Mouse (Mus musculus): ENCODE measurements around the gene Elmod3. TPM values are rescaled to one million over a fixed set of nuclear protein-coding genes. Genes with fewer than 3 reads are reported as not detected.
A peak's percentile ranks its signal among the peaks of the same experiment; 100 is the strongest.
"Not testable (repeated sequence)": the region's sequence is repeated elsewhere in the genome, so short reads cannot be mapped to it uniquely, and the experiment has no call there.

Gene Elmod3
- polyA plus RNA-seq, 2 experiments from 2014 or later, result 22.9 to 32.2 TPM

DNA sequence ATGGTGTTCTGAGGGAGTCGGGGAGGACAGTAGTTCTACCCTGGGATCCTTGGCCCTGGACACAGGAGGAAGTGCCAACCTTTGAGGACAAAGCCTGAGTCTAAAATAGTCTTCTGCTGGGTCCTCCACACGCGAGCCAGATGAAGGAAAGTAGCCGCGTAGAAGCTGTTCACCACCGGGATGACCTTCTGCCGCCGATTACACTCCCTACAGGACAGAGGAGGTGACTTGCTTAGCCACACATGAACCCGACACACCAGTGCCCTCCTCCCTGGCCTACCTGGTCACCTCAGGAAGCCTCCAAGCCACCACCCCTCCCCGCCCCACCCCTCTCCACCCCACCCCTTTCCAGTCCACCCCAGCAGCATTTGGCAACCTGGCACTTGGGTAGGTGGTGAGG, 29.5 kb downstream of the Elmod3 start:
- ATAC-seq, result no peak

DNA sequence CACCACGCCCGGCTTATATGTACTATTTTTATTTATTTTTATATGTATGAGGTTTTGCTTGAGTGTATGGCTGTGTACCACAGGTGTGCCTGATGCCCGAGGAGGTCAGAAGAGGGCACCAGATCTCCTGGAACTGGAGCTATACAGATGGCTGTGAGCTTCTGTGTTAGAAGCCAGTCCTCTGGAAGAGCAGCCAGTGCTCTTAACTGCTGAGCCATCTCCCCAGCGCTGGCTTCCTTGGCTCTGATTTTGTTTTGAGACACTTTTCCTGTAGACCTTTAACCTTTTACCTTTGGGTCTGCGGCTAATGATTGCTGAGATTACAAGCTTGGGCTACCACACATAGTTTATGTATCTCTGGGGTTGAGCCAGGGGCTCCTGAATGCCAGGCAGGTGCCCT, 30.7 kb downstream of the Elmod3 start:
- ATAC-seq, result no peak

DNA sequence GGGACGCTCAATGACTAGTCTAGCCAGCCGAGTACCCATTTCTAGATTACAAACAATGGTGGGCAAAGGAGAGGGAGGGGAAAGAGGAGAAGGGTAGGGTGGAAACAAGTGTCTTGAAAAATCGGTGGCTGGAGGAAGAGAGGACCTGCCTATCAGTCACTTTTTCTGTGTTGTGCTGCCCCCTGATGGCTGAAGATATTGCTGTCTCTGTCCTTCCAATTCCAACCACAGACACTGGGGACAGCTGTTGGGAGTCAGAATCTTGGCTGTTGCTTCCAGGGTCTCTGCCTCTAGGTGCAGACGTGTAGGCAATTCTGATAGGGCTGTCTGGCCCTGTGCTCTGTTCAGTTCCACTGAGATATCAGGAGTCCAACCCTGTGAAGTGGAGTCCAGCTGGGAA, 32.2 kb downstream of the Elmod3 start:
- peak; percentile 96 for ATAC-seq

DNA sequence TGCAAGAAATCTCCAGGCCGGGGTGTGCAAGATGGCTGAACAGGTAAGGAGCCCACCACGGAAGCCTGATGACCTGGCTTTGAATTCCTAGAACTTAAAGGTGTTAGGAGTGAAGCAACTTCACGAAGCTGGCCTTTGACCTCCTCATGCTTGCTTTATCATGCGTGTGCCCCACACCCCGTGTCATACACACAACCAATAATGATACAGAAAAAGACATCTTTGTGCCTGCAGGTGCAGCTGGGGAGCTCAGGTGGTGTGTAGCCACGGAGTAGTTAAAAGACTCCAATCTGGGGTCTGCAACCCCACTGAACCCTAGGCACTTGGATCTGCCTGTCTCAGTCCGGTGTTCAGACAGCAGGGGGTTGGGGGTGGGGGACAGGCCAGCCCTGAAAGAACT, 32.7 kb downstream of the Elmod3 start:
- ATAC-seq, result peak; percentile 3

DNA sequence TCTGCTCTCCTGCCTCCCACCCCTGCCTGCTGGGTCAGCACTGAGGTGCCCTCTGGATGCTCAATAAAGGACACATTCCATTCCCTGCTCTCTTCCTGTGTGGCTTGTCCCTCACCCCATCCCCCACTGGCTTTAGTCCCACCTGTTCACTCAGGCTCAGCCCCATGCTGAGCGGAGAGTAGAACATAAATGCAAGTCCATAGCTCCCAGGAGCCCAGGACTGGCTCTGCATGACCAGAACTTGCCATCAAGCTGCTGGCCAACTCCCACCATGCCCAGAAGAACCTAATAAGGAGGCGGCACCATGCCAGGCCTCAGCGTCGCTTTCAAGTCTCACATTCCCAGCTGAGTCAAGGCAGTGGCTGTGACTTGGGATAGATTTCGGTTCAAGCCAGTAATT, 35.3 kb downstream of the Elmod3 start:
- ATAC-seq, result no peak

DNA sequence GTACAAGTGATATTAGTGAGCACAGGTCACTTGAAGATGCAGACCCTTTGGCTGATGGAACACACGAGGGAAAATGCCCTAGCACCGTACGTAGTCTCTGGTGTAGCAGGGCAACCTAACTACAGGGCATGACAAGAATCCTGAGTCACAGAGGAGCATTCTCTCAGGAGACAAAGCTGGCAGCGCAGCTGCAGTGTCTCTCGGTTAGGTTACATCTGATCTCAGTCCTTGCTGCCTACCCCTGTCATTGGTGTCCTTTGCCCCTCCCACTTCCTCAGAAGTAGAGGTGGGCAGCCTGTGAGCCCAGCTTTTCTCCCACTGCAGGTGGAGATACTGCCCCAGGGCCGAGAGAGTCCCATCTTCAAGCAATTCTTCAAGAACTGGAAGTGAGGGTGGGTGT, 35.7 kb downstream of the Elmod3 start:
- ATAC-seq, result no peak

DNA sequence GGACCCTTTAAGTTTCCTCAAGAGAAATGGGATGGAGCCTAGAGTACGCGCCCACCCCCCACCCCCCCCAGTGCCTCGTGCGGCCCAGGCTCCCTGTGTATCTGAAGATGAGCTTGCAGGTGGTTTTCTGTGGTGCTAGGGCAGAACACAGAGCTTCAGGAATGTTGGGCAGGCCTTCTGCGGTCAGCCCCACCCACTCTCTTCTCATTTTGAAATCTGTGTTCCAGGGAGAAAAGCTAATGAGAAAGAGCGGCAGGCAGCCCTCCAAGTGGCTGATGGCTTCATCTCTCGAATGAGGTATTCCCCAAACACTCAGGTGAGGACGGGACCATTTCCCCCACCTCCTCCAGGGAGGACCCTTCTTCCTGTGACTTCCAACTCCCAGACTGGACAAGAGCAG, 37.4 kb downstream of the Elmod3 start:
- ATAC-seq, result no peak

DNA sequence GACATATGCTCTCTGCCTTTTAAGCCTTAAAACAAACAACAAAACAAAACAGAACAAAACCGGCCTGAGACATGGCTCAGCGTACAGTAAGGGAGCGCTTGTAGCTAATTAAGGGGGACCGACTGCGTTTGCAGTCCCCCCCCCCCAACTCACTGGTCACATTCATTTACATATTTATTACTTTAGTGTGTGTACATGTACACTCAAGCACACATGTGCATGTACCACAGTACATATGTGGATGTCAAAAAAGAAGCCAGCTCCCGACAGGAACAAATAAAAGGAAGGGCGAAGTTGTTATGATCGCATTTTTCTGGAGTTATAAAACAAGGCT, 45.2 kb downstream of the Elmod3 start:
- ATAC-seq, result no peak

DNA sequence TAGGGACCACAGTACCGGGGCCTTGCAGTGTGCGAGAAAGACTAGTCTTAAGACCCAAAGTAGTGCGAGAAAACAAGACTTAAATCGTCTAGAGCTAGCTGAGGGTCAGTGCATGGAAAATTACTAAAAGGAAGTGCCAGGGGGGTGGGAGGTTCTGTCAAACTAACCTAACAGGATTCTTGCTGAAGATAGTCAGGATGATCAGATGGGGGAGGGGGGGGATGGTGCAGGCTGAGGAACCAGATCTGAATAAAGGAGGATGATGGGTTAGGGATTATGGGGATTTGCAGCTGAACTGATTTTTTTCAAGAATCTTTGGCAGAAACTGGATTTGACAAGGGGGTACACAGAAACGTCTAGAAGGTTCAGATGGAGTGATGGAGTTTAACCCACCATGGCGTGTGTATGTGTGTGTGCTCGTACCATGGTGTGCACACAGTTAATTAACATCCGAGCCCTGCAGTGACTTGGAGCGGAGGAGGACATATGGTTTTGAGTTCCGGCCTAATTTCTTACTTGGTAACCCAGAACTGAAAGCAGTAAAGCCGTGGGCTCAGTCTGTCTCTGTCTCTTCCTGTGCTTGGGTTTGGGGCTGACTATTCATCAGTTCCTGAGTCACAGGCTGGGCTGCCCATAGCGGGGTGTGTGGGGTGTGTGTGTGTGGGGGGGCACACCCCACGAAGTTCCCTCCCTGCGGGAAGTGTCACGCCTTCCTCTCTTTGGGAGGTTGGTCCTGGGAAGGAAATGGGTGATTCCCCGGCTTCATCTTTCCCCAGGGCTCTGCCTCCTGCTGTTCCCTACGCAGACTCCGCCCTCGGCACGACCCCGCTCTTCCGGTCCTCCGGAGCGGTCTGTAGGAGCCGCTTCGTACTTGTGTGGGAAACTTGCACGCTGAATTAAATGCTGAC, 45.8 kb downstream of the Elmod3 start:
- peak; percentile 83 for ATAC-seq

DNA sequence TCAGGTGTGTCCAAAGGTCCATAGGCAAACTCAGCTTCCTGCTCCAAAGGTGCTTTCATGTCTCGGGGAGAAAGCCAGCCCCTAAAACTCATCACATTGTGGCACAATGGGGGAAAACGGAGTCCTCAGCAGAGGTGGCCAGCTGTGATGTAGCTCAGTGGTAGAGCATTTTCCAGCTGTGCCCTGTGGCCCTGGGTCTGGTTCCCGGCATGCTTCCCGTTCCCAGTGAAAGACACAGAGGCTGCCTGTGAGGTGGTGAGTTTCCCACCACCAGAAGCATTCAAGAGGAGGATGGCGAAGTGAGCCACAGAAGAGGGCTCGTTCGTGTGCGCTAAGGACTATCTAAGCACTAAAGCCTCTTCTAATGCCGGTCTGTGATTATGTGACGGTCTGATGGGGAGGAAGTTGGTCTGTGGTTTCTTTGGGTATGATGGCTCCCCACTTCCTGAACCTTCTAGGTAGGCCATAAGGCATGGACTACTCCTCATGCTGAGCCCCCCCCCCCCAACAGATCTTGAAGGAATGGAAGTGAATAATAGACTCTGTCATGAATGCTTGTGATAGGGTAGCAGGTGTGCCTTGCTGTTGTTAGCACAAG, 47.6 kb downstream of the Elmod3 start:
- ATAC-seq, result peak; percentile 46

DNA sequence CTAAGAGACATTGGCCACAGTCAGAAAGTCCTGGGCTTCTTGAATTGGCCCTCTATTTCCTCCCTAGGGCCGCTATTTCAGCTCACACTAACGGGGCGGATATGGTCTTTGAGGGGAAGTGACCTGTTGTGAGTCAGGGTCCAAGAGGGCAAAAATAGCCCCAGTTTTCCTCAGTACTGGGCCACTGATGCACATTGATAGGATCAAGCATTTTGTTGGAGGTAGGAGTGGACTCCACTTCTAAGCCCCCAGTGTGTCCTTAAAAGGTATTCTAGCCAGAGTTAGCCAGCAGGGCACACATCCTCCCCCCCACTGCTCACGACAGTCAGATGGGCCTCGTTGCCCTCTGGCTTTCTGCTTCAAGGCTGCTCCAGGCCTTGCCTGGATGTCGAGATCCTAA, 48.2 kb downstream of the Elmod3 start:
- no peak for ATAC-seq

DNA sequence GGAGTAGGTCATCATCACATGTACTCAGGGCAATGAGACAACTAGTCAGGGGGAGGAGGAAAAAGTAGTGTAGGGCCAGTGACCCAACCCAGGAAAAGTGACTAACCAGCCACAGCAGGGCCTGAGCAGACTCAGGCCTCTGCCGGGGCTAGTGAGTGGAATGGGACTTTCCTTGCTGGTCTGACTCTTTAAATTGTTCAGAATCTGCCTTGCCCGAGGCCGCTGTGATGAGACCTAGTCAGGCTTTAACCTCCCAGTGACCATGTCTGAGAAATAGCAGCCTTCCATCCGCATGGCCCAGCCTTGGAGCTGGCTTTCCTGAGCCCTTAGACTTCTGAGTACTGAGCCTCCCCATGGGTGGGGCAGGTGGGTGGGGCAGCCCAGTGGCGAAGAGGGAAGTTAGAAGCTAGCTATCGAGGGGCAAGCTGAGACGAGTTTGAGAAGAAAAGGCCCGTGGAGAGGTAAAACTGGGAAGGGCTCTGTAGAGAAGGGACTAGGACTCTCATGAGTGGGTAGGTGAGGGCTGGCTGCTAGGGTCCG, 49.1 kb downstream of the Elmod3 start:
- no peak for ATAC-seq

DNA sequence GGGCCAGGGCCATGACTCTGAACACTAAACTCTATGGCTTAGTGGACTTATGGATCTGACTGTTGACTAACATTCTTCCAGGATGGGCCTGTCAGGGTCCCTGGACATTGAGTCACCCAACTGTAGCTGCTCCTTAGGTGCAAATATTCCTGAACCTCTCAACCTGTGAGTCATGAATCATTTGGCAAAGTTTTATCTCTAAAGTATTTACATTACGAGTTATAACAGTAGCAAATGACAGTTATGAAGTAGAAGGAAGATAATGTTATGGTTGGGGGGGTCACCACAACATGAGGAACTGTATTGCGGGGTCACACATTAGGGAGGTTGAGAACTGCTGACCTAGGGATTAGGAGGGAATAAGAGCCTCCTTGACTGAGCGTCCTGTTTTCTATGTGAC, 50.4 kb downstream of the Elmod3 start:
- ATAC-seq, result no peak

DNA sequence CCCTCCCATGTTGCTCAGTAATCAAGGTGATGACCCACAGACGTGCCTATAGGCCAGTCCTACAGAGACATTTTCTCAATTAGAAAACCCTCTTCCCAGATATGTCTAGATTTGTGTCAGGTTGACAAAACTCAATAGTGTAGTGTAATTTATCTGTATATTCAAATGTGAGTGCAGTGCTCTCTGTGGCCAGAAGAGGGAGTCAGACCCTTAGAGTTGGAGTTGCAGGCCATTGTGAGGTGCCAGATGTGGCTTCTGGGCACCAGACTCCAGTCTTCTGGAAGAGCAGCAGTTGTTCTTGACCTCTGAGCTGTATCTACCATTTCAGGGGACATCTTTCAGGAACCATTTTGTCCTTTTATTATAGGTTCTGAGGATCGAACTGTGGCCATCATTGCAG, 51.1 kb downstream of the Elmod3 start:
- ATAC-seq, result no peak

DNA sequence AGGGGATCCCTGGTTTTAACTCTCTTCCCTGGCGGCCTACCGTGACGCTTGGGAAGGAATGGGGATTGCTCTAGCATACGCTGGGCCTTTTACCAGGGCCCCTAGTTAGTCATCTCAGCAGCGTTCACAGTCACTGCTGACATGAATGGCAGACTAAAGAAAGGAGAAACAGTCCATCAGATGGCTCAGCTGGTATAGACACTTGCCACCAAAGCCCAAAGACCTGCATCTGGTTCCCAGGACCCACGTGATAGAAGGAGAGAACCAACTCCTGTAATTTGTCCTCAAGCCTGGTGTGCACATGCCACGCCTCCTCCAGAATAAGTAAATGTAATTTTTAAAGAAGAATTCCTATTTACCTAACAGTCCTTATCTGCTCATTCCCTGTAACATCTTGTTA, 52.8 kb downstream of the Elmod3 start:
- no peak for ATAC-seq

DNA sequence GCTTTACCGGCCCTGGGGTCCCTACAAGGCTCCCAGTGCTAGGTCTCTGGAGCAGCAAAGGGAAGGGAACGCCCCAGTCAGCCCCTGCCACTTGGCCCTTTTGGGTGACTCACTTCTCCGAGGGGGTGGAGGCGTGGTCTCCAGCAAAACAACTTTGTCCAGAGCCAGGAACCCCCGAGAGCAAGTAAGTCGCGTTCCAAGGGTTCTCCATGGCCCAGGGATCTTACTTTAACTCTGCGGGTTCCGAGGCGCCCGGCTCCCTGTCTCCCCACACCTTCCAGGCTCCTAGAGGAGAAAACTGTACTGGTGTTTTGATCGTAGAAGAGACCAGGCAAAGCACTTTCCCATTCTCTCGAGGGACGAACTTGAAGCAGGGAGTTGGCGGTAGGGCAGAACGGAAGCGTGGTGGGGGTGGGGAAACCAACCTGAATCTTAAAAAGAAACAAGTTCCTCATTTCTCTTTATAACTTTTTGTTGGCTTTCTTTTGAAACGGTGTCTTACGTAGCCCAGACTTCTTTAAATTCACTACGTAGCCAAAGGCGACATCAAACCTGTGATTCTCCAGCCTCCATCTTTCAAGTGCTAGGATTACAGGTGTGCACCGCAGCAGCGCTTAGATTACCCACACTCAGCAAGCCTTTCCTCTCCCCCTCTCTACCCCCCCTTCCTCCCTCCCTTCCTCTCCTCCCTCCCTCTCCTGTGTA, 53.8 kb downstream of the Elmod3 start, which contains the start of gene Capg:
Capg (plus strand) TSS at position 109 of the 705 bp plus-strand sequence.
- peak; percentile 85 for ATAC-seq

DNA sequence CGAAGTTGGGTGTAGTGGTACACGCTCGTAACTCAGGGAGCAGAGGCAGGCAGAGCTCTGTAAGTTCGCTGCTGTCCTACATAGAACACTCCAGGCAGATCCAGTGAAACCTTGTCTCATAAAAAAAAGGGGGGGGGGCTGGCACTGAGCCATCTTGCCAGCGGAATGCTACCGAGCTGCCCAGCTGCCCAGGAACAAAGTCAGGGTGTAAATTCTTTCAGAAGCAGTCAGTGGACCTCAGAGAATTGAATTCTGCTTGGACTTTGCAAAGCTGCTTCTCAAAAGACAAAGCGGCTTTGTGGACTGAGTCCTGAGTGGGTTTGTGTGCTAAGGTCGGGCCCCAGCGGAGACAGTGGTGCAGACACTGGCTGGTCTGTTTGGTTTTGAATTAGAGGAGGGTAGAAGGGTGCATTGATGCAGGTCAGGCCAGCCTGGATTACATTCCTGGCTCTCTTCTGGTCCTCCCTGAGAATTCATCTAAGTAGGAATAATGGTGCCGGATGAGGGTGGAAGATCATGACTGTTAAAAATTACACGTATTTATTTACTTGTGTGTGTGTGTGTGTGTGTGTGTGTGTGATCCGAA, 54.9 kb downstream of the Elmod3 start:
- no peak for ATAC-seq

DNA sequence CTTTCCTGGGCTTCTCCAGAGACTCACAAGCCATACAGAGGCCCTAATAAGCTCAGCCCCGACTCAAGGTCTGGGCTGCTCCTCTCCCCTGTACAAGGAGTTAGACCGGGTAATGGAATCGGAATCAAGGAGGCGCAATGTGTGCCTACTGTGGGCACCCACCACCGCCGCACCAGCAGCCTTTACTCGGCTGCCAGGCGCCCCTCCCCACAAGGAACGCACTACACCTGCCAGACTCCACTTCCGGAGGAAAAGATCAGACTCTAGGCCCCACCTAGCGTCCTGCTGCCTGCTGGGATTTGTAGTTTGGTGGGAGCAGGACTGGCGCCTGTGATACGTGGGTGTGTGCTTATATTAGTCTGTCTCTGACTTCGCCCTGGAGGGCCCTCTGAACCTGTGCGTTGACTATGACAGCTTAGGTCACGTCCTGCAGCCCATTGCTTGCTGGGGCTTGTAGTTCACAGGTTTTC, 59.6 kb downstream of the Elmod3 start:
- ATAC-seq, result peak; percentile 95

DNA sequence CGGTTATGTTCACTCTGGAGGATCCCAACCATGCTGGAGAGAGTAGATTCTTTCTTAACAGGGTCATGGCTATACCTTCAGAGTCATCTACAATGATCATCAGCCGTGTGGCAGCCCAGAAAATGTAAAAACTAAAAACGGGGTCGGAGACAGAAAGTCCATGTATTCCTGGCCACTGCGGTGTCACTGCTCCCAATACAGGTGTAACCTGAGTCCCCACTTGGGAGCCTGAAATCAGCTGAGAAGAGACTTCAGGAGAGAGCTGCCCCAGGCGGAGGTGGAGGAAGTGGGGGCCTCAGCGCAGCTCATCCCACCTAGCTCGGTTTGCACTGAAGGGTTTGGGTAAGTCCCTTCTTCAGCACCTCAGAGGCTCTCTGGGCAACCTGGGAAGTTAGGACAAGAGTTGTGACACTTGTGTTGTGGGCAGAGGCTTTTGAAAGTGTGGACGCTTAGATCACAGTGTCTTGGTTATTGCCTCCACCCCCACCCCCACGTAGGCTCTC, 60.2 kb downstream of the Elmod3 start:
- no peak for ATAC-seq

DNA sequence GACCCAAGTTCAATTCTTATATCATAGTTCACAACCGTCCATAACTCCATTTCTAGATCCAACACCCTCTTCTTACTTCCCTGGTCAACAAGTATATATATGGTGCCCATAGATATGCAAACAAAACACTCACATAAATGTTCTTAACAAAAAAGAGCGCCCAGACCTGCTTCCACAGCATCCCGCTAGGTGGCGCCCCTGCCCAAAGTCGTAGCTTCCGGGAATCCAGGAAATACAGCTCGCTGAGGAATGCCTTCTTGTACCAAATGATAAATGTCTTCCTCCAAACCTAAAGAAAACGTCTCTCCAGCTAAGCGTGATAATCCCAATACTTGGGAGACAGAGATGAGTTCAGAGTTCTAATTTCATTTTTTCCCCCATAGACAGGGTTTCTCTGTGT, 63.0 kb downstream of the Elmod3 start:
- peak; percentile 45 for ATAC-seq

DNA sequence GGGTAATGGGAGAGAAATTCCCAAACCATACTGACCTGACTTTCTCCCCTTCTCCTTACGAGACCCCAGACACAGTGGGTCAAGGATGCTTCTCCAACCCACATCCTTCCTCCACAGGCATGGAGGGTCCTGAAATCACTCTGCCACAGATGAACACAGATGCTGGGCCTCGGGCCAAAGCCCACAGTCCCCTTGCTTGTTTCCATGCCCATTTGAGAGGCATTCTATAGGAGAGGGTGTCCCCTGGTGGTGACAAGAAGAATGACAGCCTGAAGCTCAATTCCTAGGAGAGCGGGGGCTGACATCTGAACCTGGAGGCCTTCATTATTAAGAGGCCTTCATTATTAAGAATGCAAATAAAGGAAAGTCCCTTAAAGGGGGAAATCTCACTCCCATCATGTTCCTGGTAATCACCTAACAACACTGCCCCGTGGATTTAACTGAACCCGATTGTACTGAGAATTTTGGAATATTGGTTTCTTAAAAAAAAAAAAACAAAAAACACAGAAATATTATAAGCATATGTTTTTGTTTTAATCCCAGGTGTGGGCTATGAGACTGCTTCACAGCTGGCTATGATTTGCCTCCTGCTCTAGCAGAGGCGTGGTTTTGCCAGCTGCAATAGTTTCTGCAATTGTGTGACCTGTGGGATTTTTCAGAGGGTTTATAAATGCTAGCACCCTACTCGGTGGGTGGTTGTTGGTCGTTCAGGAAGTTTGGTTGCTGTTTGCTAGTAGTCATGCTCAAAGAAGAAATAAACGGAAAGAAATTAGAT, 64.0 kb downstream of the Elmod3 start:
- ATAC-seq, result peak; percentile 30

DNA sequence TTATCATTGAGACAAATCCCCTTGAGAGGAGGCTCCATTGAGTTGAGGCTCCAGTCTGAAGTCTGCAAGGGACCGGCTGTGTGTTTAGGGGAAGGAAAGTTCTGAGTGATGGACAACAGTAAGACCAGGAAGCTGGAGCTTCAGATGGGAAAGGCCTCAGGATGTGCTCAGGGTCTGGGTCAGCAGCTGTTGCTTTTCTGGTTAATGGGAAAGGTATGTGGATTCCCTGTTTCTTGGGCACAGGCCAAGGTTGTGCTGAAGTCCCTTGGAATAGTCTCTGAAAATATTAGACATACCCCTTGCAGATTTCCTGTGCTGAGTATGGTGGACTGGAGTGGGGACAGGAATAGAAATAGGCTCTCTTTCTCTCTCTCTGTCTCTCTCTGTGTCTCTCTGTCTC, 64.7 kb downstream of the Elmod3 start:
- ATAC-seq, result not testable (repeated sequence)

All from CD4-positive, CD25-positive, alpha-beta regulatory T cell, adult 4 months (primary cell).